Mouse (Mus musculus): ENCODE data around the gene Trcg1. TPM values are rescaled to one million over a fixed set of nuclear protein-coding genes. Genes with fewer than 3 reads are reported as not detected.

Trcg1 gene
- total RNA-seq (2023; ENCODE audit: inconsistent age), result not detected in 4 replicates

GRCm38 (mm10) chr9:57236256-57236655, at the start of gene Trcg1:
Gene Trcg1, plus strand, starts transcription at chr9:57236556.

GRCm38 (mm10) chr9:57261913-57262794, 25.8 kb downstream of the Trcg1 start, which contains the start of gene 1700017B05Rik:
Gene 1700017B05Rik, minus strand, starts transcription at chr9:57262612.

Other genes starting within 250 kb of the Trcg1 start
- 12.3 to 16.9 TPM (median 13.4 TPM) in 4 replicates for gene Ptpn9, start 241.6 kb upstream of the Trcg1 start, total RNA-seq (2023; ENCODE audit: inconsistent age)
- gene Sin3a, start 164.5 kb upstream of the Trcg1 start, total RNA-seq (2023; ENCODE audit: inconsistent age), result 120 to 137 TPM (median 127 TPM) in 4 replicates
- 95.9 to 124 TPM (median 122 TPM) in 4 replicates for gene Man2c1, start 105.9 kb upstream of the Trcg1 start, total RNA-seq (2023; ENCODE audit: inconsistent age)
- gene Neil1, start 88.3 kb upstream of the Trcg1 start, total RNA-seq (2023; ENCODE audit: inconsistent age), result 65.5 to 75.3 TPM (median 74.0 TPM) in 4 replicates
- gene Commd4, start 78.2 kb upstream of the Trcg1 start, total RNA-seq (2023; ENCODE audit: inconsistent age), result 117 to 160 TPM (median 138 TPM) in 4 replicates
- gene 1700017B05Rik, start 26.1 kb downstream of the Trcg1 start, total RNA-seq (2023; ENCODE audit: inconsistent age), result 184 to 225 TPM (median 207 TPM) in 4 replicates
- 69.4 to 80.2 TPM (median 74.0 TPM) in 4 replicates for gene Ppcdc, start 203.6 kb downstream of the Trcg1 start, total RNA-seq (2023; ENCODE audit: inconsistent age)
- gene Scamp5, start 231.5 kb downstream of the Trcg1 start, total RNA-seq (2023; ENCODE audit: inconsistent age), result 0.16 to 0.90 TPM (median 0.38 TPM) in 3 of 4 replicates, not detected in the other

Data from B cell, adult (primary cell).